Mouse (Mus musculus) heart, embryonic 14.5 days (tissue): ENCODE measurements at regions not wholly inside any gene's neighbourhood (a gene's known extent, or its start where the extent isn't known, plus 50 kb on each side); places are given as distances from the start of the nearest gene placed in this dataset.

ENCODE experiments used
- ATAC-seq: fragments of 200-750 bp; cut with Nextera tagmentation; 2 replicates; pipeline ENCODE4 v1.8.0; 2017; ENCODE audit warnings: low read depth, moderate TSS enrichment; ENCODE audit not compliant: insufficient number of reproducible peaks, insufficient read depth, low FRiP score
- H3K27ac ChIP-seq, 2 experiments: fragments of 200-500 bp in 1 of 2; fragments of 300-500 bp in 1 of 2; sonication (generic) in 1 of 2; replicated peaks in 1 of 2; 2 replicates each; pipeline ENCODE4 v1.5.1; 2012 to 2014; ENCODE audit warnings: low read depth in 2 of 2, low read length in 2 of 2, control low read depth in 1 of 2, mild to moderate bottlenecking in 1 of 2, mixed read lengths in 1 of 2; ENCODE audit not compliant: control insufficient read depth in 1 of 2, insufficient read depth in 1 of 2
- H3K27me3 ChIP-seq: fragments of 300-500 bp; sonication (generic); 2 replicates; pipeline ENCODE4 v1.6.1; 2014; ENCODE audit warnings: mild to moderate bottlenecking, low read length, control low read depth; ENCODE audit not compliant: control insufficient read depth, insufficient read depth
- H3K36me3 ChIP-seq: fragments of 300-500 bp; sonication (generic); 2 replicates; pipeline ENCODE4 v1.6.1; 2014; ENCODE audit warnings: mild to moderate bottlenecking, control low read depth, low read length, mixed read lengths; ENCODE audit not compliant: control insufficient read depth, insufficient read depth
- H3K4me1 ChIP-seq, 2 experiments: fragments of 200-500 bp in 1 of 2; fragments of 300-500 bp in 1 of 2; sonication (generic) in 1 of 2; 2 replicates each; pipeline ENCODE4 v1.6.1; 2012 to 2014; ENCODE audit warnings: low read length in 2 of 2, control low read depth in 1 of 2, mixed read lengths in 1 of 2; ENCODE audit not compliant: control insufficient read depth in 2 of 2, insufficient read depth in 2 of 2
- H3K4me2 ChIP-seq: fragments of 300-500 bp; sonication (generic); 2 replicates; pipeline ENCODE4 v1.6.1; 2014; ENCODE audit warnings: mild to moderate bottlenecking, low read length
- H3K4me3 ChIP-seq, 2 experiments: fragments of 200-500 bp in 1 of 2; fragments of 300-500 bp in 1 of 2; sonication (generic) in 1 of 2; 2 replicates each; pipeline ENCODE4 v1.5.1; 2012 to 2014; ENCODE audit warnings: low read length in 2 of 2, mild to moderate bottlenecking in 2 of 2, control low read depth in 1 of 2, low read depth in 1 of 2, moderate library complexity in 1 of 2; ENCODE audit not compliant: control insufficient read depth in 1 of 2, insufficient read depth in 1 of 2
- H3K9ac ChIP-seq: fragments of 300-500 bp; sonication (generic); 2 replicates; pipeline ENCODE4 v1.6.1; 2014; ENCODE audit warnings: mild to moderate bottlenecking, low read length
- H3K9me3 ChIP-seq: fragments of 300-500 bp; sonication (generic); 2 replicates; pipeline ENCODE4 v1.6.1; 2016; ENCODE audit warnings: low read length, control low read depth; ENCODE audit not compliant: control insufficient read depth
- WGBS: fragments of 180-500 bp; shearing (Covaris S2); extraction: QIAGEN DNeasy Blood & Tissue Kit; methylation state at CpG from one replicate; pipeline ENCODE4 v1.1.7; 2014; 5-methylcytosine and 5-hydroxymethylcytosine counted together

GRCm38 (mm10) chr1:4598425-4598824, 209.3 kb upstream of the Gm37988 start:
- Histone ChIP-seq H3K9me3 (no peaks in the 10 kb centered on the region), H3K36me3 (no peaks in the 10 kb centered on the region), H3K27me3 (no peaks in the 10 kb centered on the region), H3K9ac (no peak overlapping the region), H3K27ac (no peak overlapping the region), H3K4me2 (no peak overlapping the region), H3K4me1 (0 out of 4 replicates have a peak, but pooled peaks cover 0 to 2% of the 10 kb centered on the region in 2 experiments), H3K4me3 (no peak overlapping the region)
- whole genome bisulfite sequencing: 52% methylated on average over 3 of the region's 3 CpGs
- no peak for ATAC-seq

- H3K4me2 ChIP-seq: no peak overlapping the region
- 62% methylated on average over 3 of the region's 3 CpGs for WGBS
- no peaks in the 10 kb centered on the region for H3K27me3 ChIP-seq
- H3K4me1 ChIP-seq: 0 out of 4 replicates have a peak, but pooled peaks cover 0 to 2% of the 10 kb centered on the region in 2 experiments
- H3K36me3 ChIP-seq: no peaks in the 10 kb centered on the region
- no peak overlapping the region for H3K4me3 ChIP-seq
- no peak for ATAC-seq
- no peaks in the 10 kb centered on the region for H3K9me3 ChIP-seq
- H3K9ac ChIP-seq: no peak overlapping the region
- H3K27ac ChIP-seq: no peak overlapping the region
Measured at GRCm38 (mm10) chr1:4602386-4602785, 205.3 kb upstream of the Gm37988 start.

- Histone ChIP-seq H3K27ac (no peak overlapping the region), H3K9me3 (no peaks in the 10 kb centered on the region), H3K36me3 (no peaks in the 10 kb centered on the region), H3K9ac (no peak overlapping the region), H3K4me2 (no peak overlapping the region), H3K4me3 (no peak overlapping the region), H3K4me1 (no peaks in the 10 kb centered on the region), H3K27me3 (no peaks in the 10 kb centered on the region)
- 78% methylated on average over 2 of the region's 2 CpGs for WGBS
- ATAC-seq: no peak
Measured at GRCm38 (mm10) chr1:4608824-4609223, 198.9 kb upstream of the Gm37988 start.

DNA sequence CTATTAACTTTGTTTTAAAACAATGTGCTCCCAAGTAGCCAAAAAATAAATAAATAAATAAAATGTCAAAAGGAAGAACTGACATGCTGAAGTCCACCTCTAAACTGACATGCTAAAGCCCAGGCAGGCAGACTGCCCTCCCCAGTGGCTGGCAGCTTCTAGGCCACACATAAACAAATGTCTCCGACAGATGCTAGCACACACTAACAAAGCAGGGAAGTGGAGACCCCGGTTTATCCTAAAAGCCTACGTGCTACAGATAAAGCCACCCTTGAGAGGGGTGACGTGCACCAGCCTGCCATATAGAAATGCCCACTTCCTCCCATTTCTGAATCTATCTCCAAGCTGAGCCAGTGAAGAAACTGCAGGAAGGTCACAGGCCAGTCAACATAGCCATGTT, 194.4 kb upstream of the Gm37988 start:
- no peaks in the 10 kb centered on the region for H3K27me3 ChIP-seq
- H3K27ac ChIP-seq: no peak overlapping the region
- 22% methylated on average over 4 of the region's 4 CpGs for WGBS
- no peak overlapping the region for H3K4me2 ChIP-seq
- no peak for ATAC-seq
- no peaks in the 10 kb centered on the region for H3K36me3 ChIP-seq
- H3K9me3 ChIP-seq: no peaks in the 10 kb centered on the region
- H3K9ac ChIP-seq: no peak overlapping the region
- H3K4me1 ChIP-seq: peaks cover 4 to 5% of the 10 kb centered on the region in 2 experiments
- H3K4me3 ChIP-seq: no peak overlapping the region

GRCm38 (mm10) chr1:4615286-4615685, 192.4 kb upstream of the Gm37988 start:
- WGBS: 79% methylated on average over 1 of the region's 1 CpGs
- no peaks in the 10 kb centered on the region for H3K9me3 ChIP-seq
- H3K9ac ChIP-seq: no peak overlapping the region
- no peaks in the 10 kb centered on the region for H3K27me3 ChIP-seq
- no peak overlapping the region for H3K27ac ChIP-seq
- no peaks in the 10 kb centered on the region for H3K36me3 ChIP-seq
- H3K4me2 ChIP-seq: no peak overlapping the region
- H3K4me3 ChIP-seq: no peak overlapping the region
- H3K4me1 ChIP-seq: peaks cover 4 to 5% of the 10 kb centered on the region in 2 experiments
- ATAC-seq: no peak

DNA sequence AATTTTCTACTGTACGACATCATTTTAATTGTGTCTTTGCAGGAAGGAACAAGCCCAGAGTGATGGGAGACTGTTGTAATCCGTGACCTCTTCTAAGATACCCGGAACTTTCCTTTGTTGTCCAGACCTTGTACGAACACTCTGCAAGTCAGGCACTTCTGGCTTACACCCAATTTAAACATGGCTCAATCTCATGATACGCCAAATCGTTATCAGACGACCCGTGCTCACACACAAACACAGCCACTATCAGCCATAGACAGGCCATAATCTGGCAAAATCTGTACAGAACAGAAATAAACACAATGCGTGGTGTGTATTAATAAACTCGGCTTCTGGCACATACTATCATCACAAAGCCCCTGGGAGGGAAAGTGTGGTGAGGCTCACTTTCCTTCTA, 190.2 kb upstream of the Gm37988 start:
- H3K4me3 ChIP-seq: no peak overlapping the region
- 38% methylated on average over 10 of the region's 10 CpGs for WGBS
- H3K36me3 ChIP-seq: no peaks in the 10 kb centered on the region
- H3K27me3 ChIP-seq: no peaks in the 10 kb centered on the region
- H3K9ac ChIP-seq: no peak overlapping the region
- no peak overlapping the region for H3K4me2 ChIP-seq
- ATAC-seq: no peak
- peak overlapping the region in 1 of 2 experiments; percentile 6; a peak in 1 of 4 replicates for H3K27ac ChIP-seq
- no peaks in the 10 kb centered on the region for H3K9me3 ChIP-seq
- peaks cover 5 to 9% of the 10 kb centered on the region in 2 experiments for H3K4me1 ChIP-seq

DNA sequence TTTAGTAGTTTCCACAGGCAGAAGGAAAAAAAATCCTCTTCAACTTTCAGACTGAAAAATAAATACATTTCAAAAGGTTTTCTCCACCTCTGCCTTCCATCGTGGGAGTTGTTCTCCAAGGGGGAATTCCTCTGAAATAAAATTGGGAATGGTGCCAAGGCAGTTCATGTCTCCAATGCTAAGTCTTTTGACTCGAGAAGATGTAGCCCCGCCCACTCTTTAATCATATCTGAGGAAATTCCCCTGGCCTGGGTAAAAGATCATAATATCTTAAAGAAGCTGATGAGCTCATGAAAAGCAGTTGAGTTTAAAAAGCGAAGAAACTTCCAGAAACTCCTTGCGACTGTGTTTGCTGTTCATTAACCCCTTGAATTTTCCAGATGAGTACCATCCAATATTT, 185.3 kb upstream of the Gm37988 start:
- Histone ChIP-seq H3K9ac (no peak overlapping the region), H3K4me1 (peaks cover 2 to 5% of the 10 kb centered on the region in 2 experiments; a peak in 2 of 4 replicates), H3K4me2 (no peak overlapping the region), H3K4me3 (no peak overlapping the region), H3K27me3 (no peaks in the 10 kb centered on the region), H3K9me3 (no peaks in the 10 kb centered on the region), H3K36me3 (no peaks in the 10 kb centered on the region), H3K27ac (peak overlapping the region in 1 of 2 experiments; percentile 66; a peak in 1 of 4 replicates)
- 45% methylated on average over 5 of the region's 5 CpGs for WGBS
- no peak for ATAC-seq

DNA sequence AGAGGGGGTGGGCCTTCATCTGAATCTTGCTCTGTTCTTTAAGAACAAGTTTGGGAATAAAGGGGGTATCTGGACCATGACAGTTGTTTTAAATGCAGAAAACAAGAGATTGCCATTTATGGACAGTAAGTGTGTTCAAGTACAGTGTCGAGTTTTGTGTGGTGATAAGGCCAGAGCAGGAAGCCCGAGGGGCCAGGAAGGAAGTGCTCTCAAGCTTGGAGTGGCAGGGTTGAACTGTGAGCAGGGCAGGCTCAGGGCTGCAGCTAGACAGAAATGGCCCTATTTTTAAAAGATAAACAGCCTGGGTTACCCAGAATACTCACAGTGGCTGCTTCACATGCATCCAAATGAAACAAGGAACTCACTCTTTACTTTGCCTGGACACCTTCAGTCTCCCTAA, 184.4 kb upstream of the Gm37988 start:
- peaks cover 2 to 5% of the 10 kb centered on the region in 2 experiments; a peak in 1 of 4 replicates for H3K4me1 ChIP-seq
- H3K4me2 ChIP-seq: no peak overlapping the region
- H3K27me3 ChIP-seq: no peaks in the 10 kb centered on the region
- H3K4me3 ChIP-seq: no peak overlapping the region
- 0% methylated on average over 2 of the region's 2 CpGs for WGBS
- no peaks in the 10 kb centered on the region for H3K36me3 ChIP-seq
- H3K27ac ChIP-seq: peak overlapping the region; percentile 64 to 66
- no peaks in the 10 kb centered on the region for H3K9me3 ChIP-seq
- no peak for ATAC-seq
- H3K9ac ChIP-seq: no peak overlapping the region
